Comparison of ENCODE assay signal across 12 mouse cellular contexts in the genomic region with DNA sequence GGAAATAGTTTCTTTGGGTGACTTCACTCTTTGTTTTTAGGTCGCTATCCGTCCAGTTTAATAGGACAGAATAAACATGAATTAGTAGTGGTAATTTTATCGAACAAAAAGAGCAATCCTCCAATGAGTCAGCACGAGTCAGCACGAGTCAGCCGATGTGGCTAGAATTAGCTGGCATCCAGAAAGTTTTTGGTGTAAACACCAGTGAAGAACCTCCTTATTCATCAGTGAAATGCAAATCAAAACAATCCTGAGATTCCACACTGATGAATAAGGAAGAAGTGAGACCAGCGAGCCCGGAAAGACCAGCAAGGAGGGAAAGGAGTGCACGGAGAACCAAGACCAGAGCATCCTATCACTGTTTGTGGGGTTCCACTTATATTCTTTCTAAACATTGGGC.
"Had no signal": no experiment of that assay in that cellular context is flagged by ENCODE, and none has a peak within 500 bp of the region (broad histone marks: within the 10 kb centered on the region; RNA-seq: fewer than 3 reads in every experiment).

No protein-coding gene starts in this region.

- H3K4me3 ChIP-seq: limb, embryonic 15.5 days; liver, embryonic 12.5 days; midbrain, embryonic 10.5 days; neural tube, embryonic 13.5 days had no signal

- DNase-seq: kidney, postnatal 14 days; lung, embryonic 14.5 days; lung, postnatal 10 days; lung, postnatal 4 days; midbrain, embryonic 14.5 days; retina, postnatal 1 day; right cerebral cortex, postnatal 25 days; thymus, postnatal 4 days had no signal

- H3K27me3 ChIP-seq: limb, embryonic 15.5 days; liver, embryonic 12.5 days; neural tube, embryonic 13.5 days had no signal

- H3K36me3 ChIP-seq: limb, embryonic 15.5 days; liver, embryonic 12.5 days; midbrain, embryonic 10.5 days; neural tube, embryonic 13.5 days had no signal
